Mouse (Mus musculus) duodenum, adult 2 months (tissue): Measurements from ENCODE around the gene Lcn9. TPM values are rescaled to one million over a fixed set of nuclear protein-coding genes. Genes with fewer than 3 reads are reported as not detected.

Source experiments
- polyA plus RNA-seq: library from polyadenylated mRNA; depleted of rRNA; stranded (reverse); fragments of >200 nt; gene quantifications from 2 replicates; pipeline ENCODE4 v1.2.3, GENCODE M21; 2012; ENCODE audit warnings: low replicate concordance; rRNA removed

Gene Lcn9
- not detected in 2 replicates for polyA plus RNA-seq

GRCm38 (mm10) chr2:25822806-25823205 is at the start of gene Lcn9:
Lcn9 (plus strand) TSS chr2:25823153.

GRCm38 (mm10) chr2:25776717-25777116 is 46.2 kb upstream of the Lcn9 start, which contains the start of gene Lcn11:
Lcn11 (plus strand) TSS chr2:25777017.

GRCm38 (mm10) chr2:25781957-25782356 is 41.0 kb upstream of the Lcn9 start, which contains the start of gene Gm13539:
Gm13539 (plus strand) TSS chr2:25782257.

GRCm38 (mm10) chr2:25815748-25816147 is 7.2 kb upstream of the Lcn9 start, which contains the start of gene Glt6d1:
Glt6d1 (minus strand) TSS chr2:25815848.

GRCm38 (mm10) chr2:25847226-25847625 is 24.3 kb downstream of the Lcn9 start, which contains the start of gene Sohlh1:
Sohlh1 (minus strand) TSS chr2:25847248.

GRCm38 (mm10) chr2:25863337-25864131 is 40.6 kb downstream of the Lcn9 start, which contains the start of gene Kcnt1:
Kcnt1 (plus strand) TSS chr2:25863734.

Other genes with a start within 250 kb of the Lcn9 start
- gene Mamdc4, start 248.3 kb upstream of the Lcn9 start, polyA plus RNA-seq = 1.1 and 1.9 TPM in 2 replicates
- gene Phpt1, start 247.9 kb upstream of the Lcn9 start, polyA plus RNA-seq = 19.8 and 30.6 TPM in 2 replicates
- 1.4 and 1.7 TPM in 2 replicates for gene Ajm1, start 241.4 kb upstream of the Lcn9 start, polyA plus RNA-seq
- gene Rabl6, start 214.6 kb upstream of the Lcn9 start, polyA plus RNA-seq = 56.5 and 60.5 TPM in 2 replicates
- gene Ccdc183, start 205.5 kb upstream of the Lcn9 start, polyA plus RNA-seq = not detected in 2 replicates
- gene Tmem141, start 201.1 kb upstream of the Lcn9 start, polyA plus RNA-seq = 9.9 and 11.7 TPM in 2 replicates
- 0.89 and 1.2 TPM in 2 replicates for gene Fcna, start 195.1 kb upstream of the Lcn9 start, polyA plus RNA-seq
- not detected in 2 replicates for gene Lcn8, start 170.0 kb upstream of the Lcn9 start, polyA plus RNA-seq
- gene Lcn5, start 165.2 kb upstream of the Lcn9 start, polyA plus RNA-seq = not detected in 2 replicates
- not detected in 2 replicates for gene Lcn6, start 146.4 kb upstream of the Lcn9 start, polyA plus RNA-seq
- not detected in 2 replicates for gene Lcn10, start 140.4 kb upstream of the Lcn9 start, polyA plus RNA-seq
- not detected in 2 replicates for gene Obp2a, start 123.1 kb upstream of the Lcn9 start, polyA plus RNA-seq
- 28.7 and 33.0 TPM in 2 replicates for gene Bmyc, start 116.4 kb upstream of the Lcn9 start, polyA plus RNA-seq
- not detected in 2 replicates for gene Obp2b, start 86.1 kb upstream of the Lcn9 start, polyA plus RNA-seq
- gene Lcn3, start 57.6 kb upstream of the Lcn9 start, polyA plus RNA-seq = not detected in 2 replicates
- gene Lcn11, start 46.1 kb upstream of the Lcn9 start, polyA plus RNA-seq = not detected in 2 replicates
- gene Gm13539, start 40.9 kb upstream of the Lcn9 start, polyA plus RNA-seq = not detected in 2 replicates
- not detected in 2 replicates for gene Glt6d1, start 7.3 kb upstream of the Lcn9 start, polyA plus RNA-seq
- gene Sohlh1, start 24.1 kb downstream of the Lcn9 start, polyA plus RNA-seq = not detected in 2 replicates
- 2.1 and 2.4 TPM in 2 replicates for gene Kcnt1, start 40.6 kb downstream of the Lcn9 start, polyA plus RNA-seq
- 1.7 and 2.2 TPM in 2 replicates for gene Camsap1, start 160.1 kb downstream of the Lcn9 start, polyA plus RNA-seq
- gene Ubac1, start 198.6 kb downstream of the Lcn9 start, polyA plus RNA-seq = 41.3 and 59.4 TPM in 2 replicates